Mouse (Mus musculus): Measurements from ENCODE around the gene Npr1.

Gene Npr1

DNA sequence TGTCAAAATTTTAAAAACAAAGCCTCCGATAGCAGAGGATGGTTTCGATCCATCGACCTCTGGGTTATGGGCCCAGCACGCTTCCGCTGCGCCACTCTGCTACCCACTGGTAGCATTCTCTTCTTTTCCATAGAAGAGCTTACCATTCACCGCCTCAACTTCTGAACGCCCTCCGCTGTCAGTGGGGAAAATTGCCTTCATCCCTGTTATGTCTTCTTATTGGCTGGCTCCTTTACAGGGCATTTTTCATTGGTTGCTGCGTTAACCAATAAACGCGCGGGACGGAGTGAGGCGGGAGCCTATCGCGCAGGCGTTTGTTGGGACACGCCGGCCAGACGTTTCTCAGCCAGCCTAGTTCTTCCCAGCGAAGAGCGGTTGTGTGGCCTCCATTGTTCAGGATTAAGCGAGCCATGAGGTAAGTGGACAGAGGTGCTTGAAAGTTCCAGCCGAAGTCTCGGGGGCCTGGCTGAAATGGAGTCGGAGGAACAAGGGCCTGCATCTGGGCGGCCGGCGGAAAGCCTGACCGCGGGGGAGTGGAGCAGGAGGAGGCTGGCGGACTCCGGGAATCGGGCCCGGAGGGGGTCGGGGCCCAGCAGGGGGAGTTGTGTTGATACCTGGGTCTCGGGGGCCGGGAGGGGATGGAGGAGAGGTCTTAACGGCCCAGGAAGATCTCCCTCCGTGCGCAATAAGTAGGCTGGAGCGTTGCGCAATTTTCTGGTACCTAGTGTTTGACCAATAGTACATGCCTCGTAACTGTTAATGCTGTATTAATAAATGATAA is 10.4 kb upstream of the Npr1 start, which contains the start of gene Ilf2:
Gene Ilf2 (plus strand): TSS at position 296 of the 781 bp plus-strand sequence.
- DNase-seq (ENCODE audit: low spot score in 2 of 2) = peak; percentile 93 to 96

DNA sequence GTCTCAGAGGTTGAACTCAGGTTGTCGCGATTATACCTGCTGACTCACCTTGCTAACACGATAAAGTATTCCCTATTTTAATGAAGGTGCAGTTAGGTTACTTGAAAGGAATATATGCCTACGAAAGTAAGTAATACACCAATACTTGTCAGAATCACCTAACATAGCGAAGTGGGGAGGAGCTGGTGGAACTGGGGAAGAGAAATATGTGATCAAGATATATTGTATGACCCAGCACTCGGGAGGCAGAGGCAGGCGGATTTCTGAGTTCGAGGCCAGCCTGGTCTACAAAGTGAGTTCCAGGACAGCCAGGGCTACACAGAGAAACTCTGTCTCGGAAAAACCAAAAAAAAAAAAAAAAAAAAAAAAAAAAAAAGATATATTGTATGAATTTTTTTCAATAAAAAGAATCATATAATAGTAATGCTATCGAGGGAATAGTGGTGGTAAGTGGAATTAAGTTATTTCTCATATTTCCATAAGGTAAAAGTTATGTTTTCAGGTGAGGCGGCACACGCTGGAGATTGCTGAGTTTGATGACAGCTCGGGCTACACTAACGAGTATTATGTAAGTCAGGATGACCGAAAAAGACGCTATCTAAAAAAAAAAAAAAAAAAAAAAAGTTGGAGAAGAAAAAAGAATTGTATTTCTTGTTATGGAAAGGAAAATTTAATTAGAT is 9.6 kb upstream of the Npr1 start:
- DNase-seq (ENCODE audit: low spot score in 2 of 2) = no peak

DNA sequence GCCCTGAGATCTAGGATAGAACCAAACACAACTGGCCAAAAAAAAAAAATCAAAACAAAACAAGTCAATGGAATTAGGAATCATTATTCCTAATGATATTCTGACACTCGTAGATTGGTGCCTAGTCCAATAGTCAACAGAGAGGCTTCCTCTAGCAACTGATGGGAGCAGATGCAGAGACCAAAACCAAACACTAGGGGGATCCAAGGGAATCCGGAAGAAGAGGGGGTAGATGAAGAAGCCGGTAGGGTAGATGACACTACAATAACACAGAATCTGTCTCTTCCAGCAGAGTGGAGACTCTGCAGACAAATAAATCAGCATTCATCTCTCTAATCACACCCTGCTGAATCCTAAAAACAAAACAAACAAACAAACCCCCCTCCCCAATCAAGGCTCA is 6.5 kb upstream of the Npr1 start:
- DNase-seq (ENCODE audit: low spot score in 2 of 2) = no peak

DNA sequence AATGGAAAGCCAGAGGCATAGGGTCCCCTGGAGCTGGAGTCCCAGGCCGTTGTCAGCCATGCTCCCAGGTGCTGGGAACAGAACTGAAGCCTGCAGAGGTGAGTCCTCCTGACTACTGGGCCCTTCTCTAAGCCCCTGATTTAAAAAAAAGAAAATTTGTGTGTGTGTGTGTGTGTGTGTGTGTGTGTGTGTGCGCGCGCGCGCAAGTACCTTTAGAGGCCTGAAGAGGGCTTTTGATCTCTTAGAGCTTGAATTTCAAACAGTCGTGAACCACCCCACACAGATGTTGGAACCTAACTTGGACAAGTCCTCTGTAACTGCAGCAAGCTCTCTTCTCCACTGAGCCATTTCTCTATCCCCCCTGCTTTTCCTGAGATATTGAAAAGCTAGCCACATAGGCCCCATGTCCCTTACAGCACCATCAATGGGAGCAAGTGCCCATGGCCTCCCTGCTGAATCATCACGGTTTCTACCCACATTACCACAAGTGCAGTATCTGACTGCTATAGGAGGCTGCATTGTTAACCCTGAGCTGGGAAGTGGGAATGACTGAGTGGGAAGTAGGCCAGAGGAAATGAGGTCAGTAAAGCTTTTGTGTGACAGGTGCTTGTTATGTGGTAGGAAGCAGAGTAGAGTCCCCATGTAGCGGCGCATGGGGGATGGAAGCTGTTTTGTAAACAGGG is 2.1 kb upstream of the Npr1 start:
- no peak for DNase-seq (ENCODE audit: low spot score in 2 of 2)

DNA sequence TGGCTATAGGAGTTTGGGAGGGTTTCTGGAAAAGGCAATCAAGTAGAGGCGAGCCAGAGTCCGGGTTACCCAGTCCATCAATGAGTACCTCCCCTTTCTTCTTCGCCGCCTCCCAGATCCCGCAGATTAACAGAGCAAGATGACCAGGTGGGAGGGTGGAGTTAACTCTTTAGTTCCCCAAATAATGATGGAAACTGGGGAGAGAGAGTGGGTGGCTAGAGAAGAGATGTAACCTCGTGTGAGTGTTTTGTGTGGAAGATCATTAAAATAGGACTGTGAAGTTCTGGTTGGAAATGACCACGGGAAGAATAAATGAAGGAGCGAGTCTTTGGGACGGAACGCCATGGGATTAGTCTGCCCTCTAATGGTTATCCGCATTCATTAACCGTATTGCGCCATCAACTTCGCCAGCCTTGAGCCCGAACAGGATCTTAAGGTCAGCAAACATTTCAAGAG is 673 bp upstream of the Npr1 start:
- DNase-seq (ENCODE audit: low spot score in 2 of 2) = peak; percentile 50 to 73

DNA sequence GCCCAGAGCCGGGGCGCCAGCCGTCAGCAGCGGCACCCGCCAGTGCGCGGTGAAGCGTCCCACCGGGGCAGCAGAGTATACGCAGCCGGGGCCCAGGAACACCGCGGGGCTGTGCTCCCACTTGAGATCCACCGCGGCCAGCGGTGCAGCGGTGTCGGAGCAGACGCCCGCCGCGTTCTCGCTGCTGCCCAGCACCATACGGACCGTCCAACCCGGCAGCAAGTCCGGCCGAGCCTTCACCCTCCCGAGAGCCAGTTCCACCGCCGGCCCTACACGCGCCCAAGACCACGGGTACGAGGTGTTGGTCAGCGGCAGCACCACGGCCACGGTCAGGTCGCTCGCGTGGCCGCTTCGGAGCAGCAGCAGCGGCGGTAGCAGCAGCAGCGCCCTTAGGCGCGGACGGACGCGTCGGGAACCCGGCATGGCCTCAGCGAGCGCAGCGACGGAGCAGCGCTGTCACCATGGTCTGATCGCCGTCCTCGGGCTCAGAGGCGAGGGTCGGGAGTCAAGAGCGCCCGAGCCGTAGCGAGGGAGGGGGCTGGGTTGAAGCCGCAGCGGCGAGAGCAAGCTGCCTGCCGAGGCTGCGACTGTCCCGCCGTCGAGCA is 483 bp downstream of the Npr1 start:
- no peak for DNase-seq (ENCODE audit: low spot score in 2 of 2)

DNA sequence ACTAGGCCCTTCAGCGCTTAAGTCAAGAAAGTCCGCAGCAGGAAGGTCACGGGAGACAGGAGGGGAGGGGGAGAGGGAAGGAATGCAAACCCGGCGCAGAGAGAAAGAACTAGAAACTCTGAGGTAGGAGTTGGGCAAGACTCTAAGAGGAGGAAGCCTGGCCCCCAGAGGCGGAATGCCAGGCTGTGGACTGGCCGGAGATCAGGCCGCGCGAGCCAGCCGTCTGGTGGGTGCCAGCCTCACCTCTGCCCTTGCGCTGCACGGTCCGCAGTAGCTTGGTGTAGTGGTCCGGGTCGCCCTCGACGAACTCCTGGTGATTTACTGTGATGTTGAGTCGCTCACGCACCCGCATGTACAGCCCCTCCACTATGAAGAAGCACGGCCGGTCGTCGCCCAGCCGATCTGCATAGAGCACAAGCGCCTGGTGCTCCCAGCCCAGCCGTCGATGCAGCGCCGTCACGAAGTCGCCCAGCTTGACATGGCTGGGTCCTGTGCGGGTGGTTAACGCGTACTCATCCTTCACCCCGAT is 1.1 kb downstream of the Npr1 start:
- peak in 1 of 2 experiments; percentile 43 for DNase-seq (ENCODE audit: low spot score in 2 of 2)

DNA sequence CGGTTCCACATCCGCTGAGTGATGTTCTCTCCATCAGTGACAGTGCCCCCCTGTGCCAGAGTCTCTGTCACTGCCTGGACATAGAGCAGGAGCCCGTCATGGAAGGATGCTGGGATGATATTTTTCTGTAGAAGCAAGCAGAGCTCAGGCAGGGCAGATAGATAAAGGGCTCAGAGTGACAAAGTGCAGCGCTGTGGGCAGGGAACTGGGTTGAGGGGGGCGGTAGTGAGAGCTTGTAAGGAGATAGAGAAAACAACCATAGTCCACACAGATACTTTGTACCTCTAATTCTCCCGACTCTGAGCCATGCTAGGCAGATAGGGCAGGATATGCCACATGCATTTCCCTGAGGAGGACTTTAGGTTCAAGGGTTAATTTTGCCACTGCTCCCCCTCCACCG is 3.1 kb downstream of the Npr1 start:
- no peak for DNase-seq (ENCODE audit: low spot score in 2 of 2)

DNA sequence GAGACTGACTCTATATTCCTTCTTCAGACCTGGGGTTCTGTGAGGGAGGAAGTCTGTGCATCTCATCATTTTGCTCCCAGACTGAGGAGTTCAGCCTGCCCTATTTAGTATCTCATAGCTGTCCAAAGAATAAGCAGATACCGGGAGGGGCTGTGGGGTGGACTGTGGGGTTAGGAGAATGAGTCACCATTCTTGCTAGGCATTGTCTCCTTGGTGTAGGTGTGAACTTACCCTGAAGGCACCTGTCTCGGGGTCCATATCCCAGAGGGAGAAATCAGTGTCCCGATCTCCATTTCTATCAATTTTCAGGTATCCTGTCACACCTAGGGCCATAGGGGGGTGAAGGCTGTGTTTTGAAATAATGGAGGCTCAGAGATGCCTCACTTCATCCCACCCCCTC is 3.7 kb downstream of the Npr1 start:
- DNase-seq (ENCODE audit: low spot score in 2 of 2) = no peak

DNA sequence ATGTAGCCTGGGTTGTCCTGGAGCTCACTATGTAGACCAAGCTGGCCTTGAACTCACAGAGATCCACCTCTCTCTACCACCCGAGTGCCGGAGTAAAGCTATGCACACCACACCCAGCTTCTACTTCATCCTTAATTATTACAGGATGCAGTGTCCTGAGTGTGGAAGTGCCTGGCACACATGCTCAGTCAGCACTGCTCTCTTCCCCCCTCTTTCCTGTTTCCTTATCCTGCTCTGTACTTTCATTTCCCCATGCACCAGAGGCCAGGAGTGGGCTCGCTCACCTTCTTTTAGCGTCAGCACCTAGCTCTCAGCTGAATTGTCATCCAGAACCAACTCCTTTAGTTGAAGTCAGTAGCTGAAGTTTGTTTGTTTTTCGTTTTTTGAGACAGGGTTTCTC is 5.4 kb downstream of the Npr1 start:
- DNase-seq (ENCODE audit: low spot score in 2 of 2) = no peak

DNA sequence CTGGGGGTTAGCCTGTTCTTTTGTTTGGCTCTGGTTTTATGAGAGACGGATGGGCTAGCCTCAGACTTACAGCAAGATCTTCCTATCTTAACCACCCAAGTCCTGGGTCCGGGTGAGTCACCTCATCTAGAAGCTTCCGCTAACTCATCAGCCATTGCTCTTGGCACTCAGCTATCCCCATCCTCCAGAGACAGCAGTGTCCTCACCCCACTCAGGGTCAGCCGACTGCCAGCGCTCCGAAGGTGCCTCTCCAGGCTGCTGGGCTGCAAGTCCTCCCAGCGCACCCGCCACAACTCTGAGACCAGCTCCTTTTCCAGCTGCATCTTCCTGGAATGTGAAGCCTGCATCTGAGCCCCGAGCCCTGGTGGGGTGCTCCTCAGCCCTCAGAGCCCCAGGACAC is 5.9 kb downstream of the Npr1 start:
- no peak for DNase-seq (ENCODE audit: low spot score in 2 of 2)

DNA sequence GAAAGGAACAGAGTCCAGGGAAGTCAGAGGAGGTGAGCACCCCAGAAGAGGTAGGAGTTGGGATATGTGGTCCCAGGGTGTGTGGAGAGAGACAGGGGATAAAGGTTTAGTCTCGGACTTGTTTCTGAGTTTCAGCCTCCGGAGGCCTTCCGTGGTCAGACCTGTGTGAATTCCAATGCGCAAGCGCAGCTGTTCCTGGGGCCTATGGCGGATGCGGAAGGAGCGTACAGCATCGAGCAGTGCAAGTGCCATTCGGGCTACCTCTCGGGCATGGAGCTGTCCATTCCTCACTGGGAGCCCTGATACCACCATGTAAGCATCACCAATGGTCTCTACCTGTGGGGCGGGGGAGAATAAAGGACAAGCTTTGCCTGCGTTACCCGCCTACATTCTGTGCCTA is 10.7 kb downstream of the Npr1 start:
- no peak for DNase-seq (ENCODE audit: low spot score in 2 of 2)

DNA sequence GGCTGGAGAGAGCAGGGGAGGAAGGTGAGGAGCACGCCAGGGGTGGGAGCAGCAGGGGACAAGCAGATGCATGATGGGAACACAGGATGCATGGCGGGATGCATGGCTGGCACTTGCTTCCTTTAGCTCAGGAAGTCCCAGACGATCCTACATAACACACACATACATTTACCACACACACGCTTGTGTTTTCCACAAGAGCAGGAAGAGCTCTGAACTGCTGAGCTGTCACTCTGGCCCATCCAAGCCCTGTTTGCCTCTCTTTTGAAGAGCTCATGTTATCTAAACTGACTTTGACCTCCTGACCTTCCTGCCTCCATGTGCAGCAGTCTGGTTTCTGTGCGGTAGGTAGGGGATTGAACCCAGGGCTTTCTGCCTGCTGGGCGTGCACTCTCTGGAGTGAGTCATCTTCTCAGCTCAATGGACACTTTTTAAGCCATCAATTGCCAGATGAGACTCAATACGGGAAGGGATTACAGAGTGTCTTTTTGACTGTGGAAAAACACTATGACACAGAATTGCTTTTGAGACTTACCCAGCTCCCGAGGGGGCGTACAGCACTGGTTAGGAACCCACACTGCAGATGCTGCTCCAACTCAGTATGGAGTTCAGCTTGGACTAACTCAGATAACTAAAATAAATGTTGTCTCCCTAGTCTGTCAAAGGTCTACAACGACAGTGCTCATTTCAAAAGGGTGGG is 14.1 kb downstream of the Npr1 start:
- DNase-seq (ENCODE audit: low spot score in 2 of 2) = no peak

DNA sequence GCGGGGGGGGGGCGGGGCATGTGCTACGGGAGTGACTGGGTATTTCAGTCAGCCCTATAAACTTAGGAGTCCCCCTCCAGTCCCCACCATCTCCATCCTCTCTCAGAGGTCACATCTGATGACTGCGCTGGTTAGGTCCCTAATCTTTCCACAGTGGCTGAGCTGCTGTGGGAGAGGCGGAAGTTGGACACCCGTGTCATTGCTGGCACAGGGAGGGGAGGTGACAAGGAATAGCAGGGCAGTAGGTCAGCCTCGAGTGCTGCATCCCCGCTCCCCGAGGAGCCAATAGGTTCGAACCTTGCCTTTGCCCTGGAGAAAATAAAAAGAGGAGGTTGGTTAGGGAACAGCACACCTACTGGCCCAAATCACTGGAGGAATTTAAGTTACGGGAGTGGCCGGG is 14.8 kb downstream of the Npr1 start:
- no peak for DNase-seq (ENCODE audit: low spot score in 2 of 2)

DNA sequence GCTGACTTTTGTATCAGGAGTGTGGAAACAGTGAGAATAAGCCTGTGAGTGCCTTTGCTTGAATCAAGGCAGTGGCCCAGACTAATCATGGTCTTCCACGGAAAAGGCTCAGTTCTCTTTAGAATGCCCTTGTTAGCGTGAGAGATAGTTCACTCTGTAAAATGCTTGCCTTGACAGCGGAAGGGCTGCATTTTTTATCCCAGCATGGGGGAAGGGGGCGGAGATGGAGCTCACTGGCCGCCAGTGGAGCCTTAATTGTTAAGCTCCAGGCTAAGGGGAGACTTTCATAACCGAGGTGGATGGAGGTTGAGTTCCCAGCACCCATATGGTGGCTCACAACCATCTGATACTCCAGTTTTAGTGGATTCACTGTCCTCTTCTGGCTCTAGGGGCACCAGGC is 17.0 kb downstream of the Npr1 start:
- no peak for DNase-seq (ENCODE audit: low spot score in 2 of 2)

DNA sequence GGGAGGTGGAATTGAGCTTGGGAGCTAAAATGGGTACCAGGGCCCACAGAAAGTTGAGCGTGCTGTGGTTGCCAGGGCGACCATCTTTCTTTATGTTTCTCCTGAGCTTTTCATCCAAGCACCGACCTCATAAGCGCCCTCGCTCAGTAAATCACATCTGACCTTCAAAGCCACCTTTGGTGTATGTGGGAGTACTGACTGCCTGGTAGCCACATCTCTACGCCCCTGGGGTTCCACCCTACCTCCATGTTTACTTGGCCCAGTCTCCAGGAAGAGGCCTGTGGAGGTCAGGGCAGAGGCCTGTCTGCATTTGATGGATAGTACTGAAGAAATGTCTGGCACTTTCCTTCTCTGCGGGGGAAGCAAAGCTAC is 18.6 kb downstream of the Npr1 start:
- DNase-seq (ENCODE audit: low spot score in 2 of 2) = no peak

DNA sequence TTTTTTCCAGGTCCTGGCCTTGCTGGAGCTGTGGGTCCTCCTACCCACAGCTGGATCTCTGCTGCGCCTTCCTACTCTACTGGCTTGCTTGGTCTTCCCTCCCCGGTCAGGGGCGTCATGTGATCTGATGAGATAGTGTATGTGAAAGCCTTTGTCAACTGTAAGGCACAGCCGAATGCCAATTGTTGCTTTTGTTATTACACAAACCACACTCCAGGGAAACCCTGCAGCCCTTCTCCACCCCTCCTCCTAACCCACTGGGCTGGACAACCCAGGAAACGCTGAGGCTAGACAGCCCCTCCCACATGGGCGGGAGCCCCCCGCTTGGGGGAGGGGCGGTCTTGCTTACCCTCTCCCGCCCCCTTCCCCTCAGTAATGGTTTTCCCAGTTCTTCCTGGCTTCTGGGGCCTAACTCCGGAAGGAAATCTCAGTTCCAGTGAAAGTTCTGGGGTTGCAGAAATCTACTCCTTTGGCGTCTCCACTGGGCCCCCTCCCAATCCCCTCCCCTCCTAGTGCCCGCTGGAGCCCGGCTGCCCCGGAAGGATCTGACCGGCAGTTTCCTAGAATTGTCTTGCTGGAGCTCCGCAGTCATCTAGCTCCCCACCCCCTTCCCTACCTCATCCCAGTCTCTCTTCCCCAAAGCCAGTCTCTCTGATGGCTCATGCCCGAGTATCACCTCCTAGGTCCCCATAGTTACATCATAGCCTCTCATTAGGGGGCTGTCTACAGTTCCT is 19.1 kb downstream of the Npr1 start:
- peak; percentile 58 to 85 for DNase-seq (ENCODE audit: low spot score in 2 of 2)

DNA sequence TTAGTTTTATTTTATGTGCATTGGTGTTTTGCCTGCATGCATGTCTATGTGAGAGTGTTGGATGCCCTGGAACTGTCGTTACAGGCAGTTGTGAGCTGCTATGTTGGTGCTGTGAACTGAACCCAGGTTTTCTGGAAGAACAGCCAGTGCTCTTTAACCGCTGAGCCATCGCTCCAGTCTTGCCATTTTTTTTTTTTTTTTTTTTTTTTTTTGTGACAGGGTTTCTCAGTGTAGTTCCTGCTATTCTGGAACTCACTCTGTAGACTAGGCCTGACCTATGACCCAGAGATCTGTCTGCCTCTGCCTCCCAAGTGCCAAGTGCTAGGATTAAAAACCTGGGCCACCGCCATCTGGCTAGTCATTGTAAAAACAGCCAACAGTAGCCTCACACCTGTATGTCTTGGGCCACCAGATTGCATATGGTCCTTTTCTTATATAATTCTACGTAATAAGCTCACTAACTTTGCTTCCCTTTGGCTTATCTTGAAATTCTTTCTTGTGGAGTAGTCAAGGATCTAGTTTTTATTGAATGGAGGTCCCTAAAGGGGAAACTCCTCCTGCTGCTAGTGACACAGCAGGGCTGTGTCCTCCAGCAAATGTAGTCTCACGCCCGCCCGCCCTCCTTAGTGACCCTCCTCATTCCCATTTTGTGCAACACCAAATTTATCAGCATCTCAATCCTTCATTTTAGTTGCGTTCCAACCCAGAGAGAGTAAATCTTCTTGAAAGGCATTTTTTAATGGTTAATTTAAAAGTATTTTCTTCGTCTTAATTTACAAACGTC is 20.1 kb downstream of the Npr1 start:
- DNase-seq (ENCODE audit: low spot score in 2 of 2) = no peak

DNA sequence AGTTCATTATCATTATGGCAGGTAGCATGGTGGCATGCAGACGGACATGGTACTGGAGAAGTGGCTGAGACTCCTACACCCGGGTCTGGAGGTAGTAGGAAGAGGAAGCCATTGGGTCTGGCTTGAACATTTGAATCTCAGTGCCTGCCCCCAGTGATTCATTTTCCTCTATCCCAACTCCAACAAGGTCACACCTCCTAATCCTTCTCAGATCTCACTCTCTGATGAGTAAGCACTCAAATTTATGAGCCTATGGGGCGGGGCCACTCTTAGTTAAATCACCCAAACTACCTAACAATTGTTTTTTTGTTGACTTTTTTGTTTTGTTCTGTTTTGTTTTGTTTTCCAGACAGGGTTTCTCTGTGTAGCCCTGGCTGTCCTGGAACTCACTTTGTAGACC is 21.7 kb downstream of the Npr1 start:
- DNase-seq (ENCODE audit: low spot score in 2 of 2) = no peak

DNA sequence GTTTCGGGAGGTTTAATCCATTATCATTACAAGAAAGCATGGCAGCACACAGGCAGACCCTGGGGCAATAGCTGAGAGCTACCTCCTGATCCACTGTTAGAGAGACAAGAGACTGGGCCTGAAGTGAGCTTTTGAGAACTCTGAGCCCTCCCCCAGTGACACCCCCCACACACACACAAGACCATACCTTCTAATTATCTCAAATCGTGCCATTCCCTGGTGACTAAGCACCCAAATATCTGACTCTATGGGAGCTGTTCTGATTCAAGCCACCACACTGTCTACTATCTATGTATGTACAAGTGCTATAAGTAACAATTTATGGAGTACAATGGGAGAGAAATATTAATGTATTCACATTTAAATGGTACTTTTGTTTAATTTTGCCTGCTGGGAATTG is 24.9 kb downstream of the Npr1 start:
- DNase-seq (ENCODE audit: low spot score in 2 of 2) = no peak

Measured in urinary bladder, postnatal 36 days (tissue).